Mouse (Mus musculus) olfactory bulb, adult 2 months (tissue): ENCODE measurements around the gene Mei1.

Experiments used
- CTCF ChIP-seq: fragments of 200-500 bp; IDR thresholded peaks from 2 replicates; pipeline ENCODE4 v1.5.1; 2012; ENCODE audit warnings: low read depth, mild to moderate bottlenecking, low read length, moderate library complexity; ENCODE audit not compliant: insufficient read depth
- POLR2A ChIP-seq: fragments of 200-500 bp; IDR thresholded peaks from 2 replicates; pipeline ENCODE4 v1.6.1; 2012; ENCODE audit warnings: mild to moderate bottlenecking, low read depth, low read length, moderate library complexity; ENCODE audit not compliant: insufficient read depth

DNA sequence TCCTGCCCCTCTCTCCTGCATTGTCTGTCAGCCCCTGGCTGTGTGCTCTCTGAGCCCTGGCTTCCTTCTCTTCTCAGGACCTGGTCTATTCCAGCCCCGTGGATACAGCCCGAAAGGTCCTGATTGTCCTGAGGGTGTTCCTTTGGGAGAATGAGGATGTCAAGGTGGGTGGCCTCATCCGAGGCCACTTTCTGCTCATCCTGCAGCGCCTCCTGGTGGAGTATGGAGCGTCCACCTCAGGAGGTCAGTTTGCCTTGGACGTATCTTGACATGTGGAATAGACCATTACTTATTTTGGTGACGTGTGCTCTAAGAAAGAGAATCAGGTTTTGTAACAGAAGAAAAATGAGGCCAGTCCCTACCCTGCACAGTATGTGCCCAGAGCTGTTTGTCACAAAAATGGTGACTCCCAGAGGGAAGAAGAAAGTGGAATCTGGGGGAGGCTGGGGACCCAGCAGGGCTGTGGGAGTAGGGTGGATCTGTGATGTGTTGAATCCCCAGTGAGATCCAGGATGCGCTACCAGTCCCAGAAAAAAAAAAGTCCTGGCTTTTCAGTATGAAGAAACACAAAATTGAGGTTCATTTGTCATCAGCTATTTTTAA, 37.3 kb downstream of the Mei1 start:
- TF ChIP-seq CTCF (peak; percentile 65), POLR2A (no peak)
